Mouse (Mus musculus): ENCODE results near the gene Ttc21a.

Ttc21a gene

GRCm38 (mm10) chr9:119937005-119937773 lies at the start of gene Ttc21a, which contains the start of gene Gorasp1:
Gene Ttc21a (plus strand): TSS chr9:119937606.
Gene Gorasp1 (minus strand): TSS chr9:119937565.
- in situ Hi-C loops (cut with MboI; ENCODE audit: low sequenced_read_pairs): no loop called here

GRCm38 (mm10) chr9:119888843-119889246 lies 48.6 kb upstream of the Ttc21a start:
- in situ Hi-C loops (cut with MboI; ENCODE audit: low sequenced_read_pairs): no loop called here

- in situ Hi-C loops (cut with MboI; ENCODE audit: low sequenced_read_pairs): no loop called here
Observed at GRCm38 (mm10) chr9:119889446-119889845, 48.0 kb upstream of the Ttc21a start.

- in situ Hi-C loops (cut with MboI; ENCODE audit: low sequenced_read_pairs): loop anchor here (10.0 kb wide), 1 partner anchor 96 kb away; no protein-coding TSS in a partner anchor
Observed at GRCm38 (mm10) chr9:119890692-119891091, 46.7 kb upstream of the Ttc21a start.

- in situ Hi-C loops (cut with MboI; ENCODE audit: low sequenced_read_pairs): loop anchor here (10.0 kb wide), 1 partner anchor 99 kb away; no protein-coding TSS in a partner anchor
Observed at GRCm38 (mm10) chr9:119893881-119894280, 43.5 kb upstream of the Ttc21a start.

GRCm38 (mm10) chr9:119894339-119895009 lies 42.9 kb upstream of the Ttc21a start, which contains the start of gene Wdr48:
Gene Wdr48 (plus strand): TSS chr9:119894878.
- in situ Hi-C loops (cut with MboI; ENCODE audit: low sequenced_read_pairs): loop anchor here (10.0 kb wide), 1 partner anchor 100 kb away; no protein-coding TSS in a partner anchor

- in situ Hi-C loops (cut with MboI; ENCODE audit: low sequenced_read_pairs): loop anchor here (10.0 kb wide), 1 partner anchor 100 kb away; no protein-coding TSS in a partner anchor
Observed at GRCm38 (mm10) chr9:119895040-119895721, 42.2 kb upstream of the Ttc21a start.

GRCm38 (mm10) chr9:119899446-119899845 lies 38.0 kb upstream of the Ttc21a start:
- in situ Hi-C loops (cut with MboI; ENCODE audit: low sequenced_read_pairs): loop anchor here (10.0 kb wide), 1 partner anchor 105 kb away; no protein-coding TSS in a partner anchor

GRCm38 (mm10) chr9:119902410-119903151 lies 34.8 kb upstream of the Ttc21a start:
- in situ Hi-C loops (cut with MboI; ENCODE audit: low sequenced_read_pairs): no loop called here

GRCm38 (mm10) chr9:119908708-119909107 lies 28.7 kb upstream of the Ttc21a start:
- in situ Hi-C loops (cut with MboI; ENCODE audit: low sequenced_read_pairs): no loop called here

- in situ Hi-C loops (cut with MboI; ENCODE audit: low sequenced_read_pairs): no loop called here
Observed at GRCm38 (mm10) chr9:119909931-119910330, 27.5 kb upstream of the Ttc21a start.

GRCm38 (mm10) chr9:119913087-119913838 lies 24.1 kb upstream of the Ttc21a start:
- in situ Hi-C loops (cut with MboI; ENCODE audit: low sequenced_read_pairs): no loop called here

GRCm38 (mm10) chr9:119919858-119920257 lies 17.5 kb upstream of the Ttc21a start:
- in situ Hi-C loops (cut with MboI; ENCODE audit: low sequenced_read_pairs): no loop called here

GRCm38 (mm10) chr9:119923462-119923861 lies 13.9 kb upstream of the Ttc21a start:
- in situ Hi-C loops (cut with MboI; ENCODE audit: low sequenced_read_pairs): no loop called here

- in situ Hi-C loops (cut with MboI; ENCODE audit: low sequenced_read_pairs): no loop called here
Observed at GRCm38 (mm10) chr9:119925120-119925657, 12.2 kb upstream of the Ttc21a start.

GRCm38 (mm10) chr9:119925729-119926128 lies 11.7 kb upstream of the Ttc21a start:
- in situ Hi-C loops (cut with MboI; ENCODE audit: low sequenced_read_pairs): no loop called here

- in situ Hi-C loops (cut with MboI; ENCODE audit: low sequenced_read_pairs): no loop called here
Observed at GRCm38 (mm10) chr9:119926497-119926896, 10.9 kb upstream of the Ttc21a start.

GRCm38 (mm10) chr9:119932358-119932757 lies 5.0 kb upstream of the Ttc21a start:
- in situ Hi-C loops (cut with MboI; ENCODE audit: low sequenced_read_pairs): no loop called here

GRCm38 (mm10) chr9:119933675-119934074 lies 3.7 kb upstream of the Ttc21a start:
- in situ Hi-C loops (cut with MboI; ENCODE audit: low sequenced_read_pairs): no loop called here

Data from CH12F3 (cell line).